Mouse (Mus musculus) E14TG2a.4 (cell line): ENCODE measurements around the gene Meaf6.

Experiments used
- H3K27me3 ChIP-seq: 2 replicates; pipeline ENCODE4 v1.6.1; 2014; ENCODE audit warnings: low read length, control low read depth; ENCODE audit not compliant: insufficient read depth
- H3K36me3 ChIP-seq: 2 replicates; pipeline ENCODE4 v1.6.1; 2014; ENCODE audit warnings: low read length, control low read depth; ENCODE audit not compliant: insufficient read depth
- H3K4me1 ChIP-seq: replicated peaks from 2 replicates; pipeline ENCODE4 v1.6.1; 2014; ENCODE audit warnings: low read depth, low read length, control low read depth
- H3K4me3 ChIP-seq: replicated peaks from 2 replicates; pipeline ENCODE4 v1.5.1; 2014; ENCODE audit warnings: mild to moderate bottlenecking, low read length
- H3K9me3 ChIP-seq: 2 replicates; pipeline ENCODE4 v1.6.1; 2014; ENCODE audit warnings: low read length, control low read depth
- CTCF ChIP-seq: conservative IDR thresholded peaks from 2 replicates; pipeline ENCODE4 v1.5.1; 2014; ENCODE audit warnings: low read length
- NANOG ChIP-seq: IDR thresholded peaks from 2 replicates; pipeline ENCODE4 v1.6.1; 2014; ENCODE audit warnings: borderline replicate concordance, low read length, mixed read lengths
- POU5F1 ChIP-seq: IDR thresholded peaks from 2 replicates; pipeline ENCODE4 v1.6.1; 2014; ENCODE audit warnings: low read length, borderline replicate concordance

Gene Meaf6

DNA sequence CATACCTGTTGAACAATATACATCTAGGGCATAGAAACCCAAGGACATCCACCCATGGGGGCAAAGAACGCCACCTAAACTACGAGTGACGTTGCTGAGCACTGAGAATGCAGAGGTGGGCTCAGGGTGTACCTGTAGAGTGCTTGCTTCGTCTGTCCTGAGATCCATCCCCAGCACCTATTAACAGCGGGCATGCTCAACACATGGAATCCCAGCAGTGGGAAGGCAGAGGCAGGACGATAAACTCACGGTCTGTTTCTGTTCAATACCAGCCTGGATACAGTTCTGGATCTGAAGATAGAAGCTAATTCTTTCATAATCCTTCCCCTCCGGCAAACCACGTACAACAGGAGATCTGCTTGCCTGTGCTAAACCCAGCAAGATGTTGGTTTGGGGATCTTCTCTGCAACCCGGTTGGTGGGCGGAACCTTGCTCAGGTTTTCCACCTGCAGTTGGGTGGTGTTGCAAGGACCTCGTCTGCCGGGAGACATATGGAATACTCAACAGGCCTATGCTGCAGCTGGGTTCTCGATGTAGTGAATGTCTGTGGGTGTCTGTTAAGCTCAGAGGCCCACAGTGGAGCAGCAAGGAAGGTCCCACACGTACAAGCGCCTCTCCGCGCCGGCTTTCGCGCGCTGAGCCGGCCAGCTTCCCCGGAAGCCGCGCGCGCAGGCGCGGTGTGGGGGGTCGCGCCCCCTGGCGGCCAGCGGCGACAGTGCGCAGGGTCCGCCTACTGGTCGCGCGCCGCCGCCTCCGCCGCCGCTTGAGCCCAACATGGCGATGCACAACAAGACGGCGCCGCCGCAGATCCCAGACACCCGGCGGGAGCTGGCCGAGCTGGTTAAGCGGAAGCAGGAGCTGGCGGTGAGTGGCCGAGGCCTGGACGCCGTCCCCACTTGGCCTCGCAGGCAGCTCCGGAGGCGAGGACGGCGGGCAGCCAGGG is at the start of gene Meaf6:
Gene Meaf6, plus strand, starts transcription at position 732 of the 943 bp plus-strand sequence.
- Histone ChIP-seq H3K9me3 (no peaks in the 10 kb centered on the region), H3K36me3 (peaks cover 53% of the 10 kb centered on the region), H3K4me3 (peak within 1 kb of the TSS; percentile 89), H3K27me3 (no peaks in the 10 kb centered on the region), H3K4me1 (peaks cover 23% of the 10 kb centered on the region)
- no peak for TF ChIP-seq NANOG
- TF ChIP-seq POU5F1, result no peak
- TF ChIP-seq CTCF, result no peak

DNA sequence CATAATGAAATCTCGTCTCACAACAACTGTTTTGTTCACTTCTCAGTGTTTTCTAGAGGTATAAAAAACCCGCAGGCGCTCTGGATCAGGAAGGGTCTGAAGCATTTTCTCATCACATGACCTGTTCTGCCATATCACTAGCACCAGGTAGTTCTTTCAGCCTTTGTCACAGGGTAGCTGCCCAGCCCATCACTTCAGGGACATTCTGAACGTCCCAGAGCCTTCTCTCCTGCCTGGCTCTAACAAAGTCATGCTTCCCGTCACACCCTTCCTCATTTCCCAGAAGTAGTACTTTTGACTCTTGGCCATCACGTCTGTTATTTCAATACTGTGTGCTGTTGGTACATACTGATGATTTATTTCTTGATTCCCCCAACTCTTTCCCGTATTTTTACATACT is 40.5 kb upstream of the Meaf6 start:
- peaks cover 100% of the 10 kb centered on the region for H3K36me3 ChIP-seq
- H3K4me1 ChIP-seq, result peaks cover 9% of the 10 kb centered on the region
- H3K9me3 ChIP-seq, result no peaks in the 10 kb centered on the region
- TF ChIP-seq CTCF, result no peak
- TF ChIP-seq NANOG, result no peak
- no peak for TF ChIP-seq POU5F1
- H3K4me3 ChIP-seq, result no peak overlapping the region
- no peaks in the 10 kb centered on the region for H3K27me3 ChIP-seq

DNA sequence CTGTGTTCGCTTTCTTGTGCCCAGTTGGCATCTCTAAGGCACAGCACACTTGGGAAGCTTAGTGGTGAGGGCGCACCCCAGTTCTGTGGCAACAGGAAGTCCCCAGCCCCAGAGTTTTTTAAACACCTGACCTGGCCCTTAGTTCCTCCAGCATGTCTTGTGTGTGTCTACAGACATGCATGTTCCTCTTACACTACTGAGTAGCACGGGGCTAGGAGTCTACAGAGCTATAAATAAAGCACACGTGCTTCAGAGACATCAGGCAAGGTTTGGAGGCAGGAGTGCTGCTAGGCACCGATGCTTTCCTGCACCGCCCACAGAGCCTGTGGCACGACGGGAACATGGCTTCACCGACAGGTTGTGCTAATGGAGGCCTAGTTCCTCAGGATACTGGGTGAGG is 29.5 kb upstream of the Meaf6 start:
- no peak for TF ChIP-seq CTCF
- Histone ChIP-seq H3K36me3 (peaks cover 63% of the 10 kb centered on the region), H3K4me1 (peaks cover 24% of the 10 kb centered on the region), H3K4me3 (no peak overlapping the region), H3K27me3 (no peaks in the 10 kb centered on the region), H3K9me3 (no peaks in the 10 kb centered on the region)

DNA sequence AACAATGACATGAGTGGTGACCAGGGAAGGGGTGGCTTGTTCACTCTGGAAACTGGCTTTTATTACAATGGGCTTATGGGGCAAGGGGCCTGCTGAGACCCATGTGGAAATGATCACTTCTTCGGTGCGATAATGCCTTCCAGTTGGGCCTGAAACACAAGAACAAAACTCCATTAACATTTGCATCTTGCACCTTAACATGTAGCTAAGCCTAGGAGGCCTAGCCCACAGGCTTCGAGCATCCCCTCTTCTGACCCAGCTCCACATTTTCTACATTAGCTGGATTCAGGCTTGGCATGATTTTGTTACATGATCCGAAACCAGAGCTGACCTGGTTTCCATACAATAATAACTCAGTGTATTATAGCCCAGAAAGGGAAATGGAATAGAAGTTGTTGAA is 28.5 kb upstream of the Meaf6 start:
- H3K36me3 ChIP-seq, result peaks cover 52% of the 10 kb centered on the region
- no peaks in the 10 kb centered on the region for H3K27me3 ChIP-seq
- H3K4me3 ChIP-seq, result no peak overlapping the region
- peaks cover 24% of the 10 kb centered on the region for H3K4me1 ChIP-seq
- H3K9me3 ChIP-seq, result no peaks in the 10 kb centered on the region
- TF ChIP-seq NANOG (no peak), CTCF (no peak), POU5F1 (no peak)

DNA sequence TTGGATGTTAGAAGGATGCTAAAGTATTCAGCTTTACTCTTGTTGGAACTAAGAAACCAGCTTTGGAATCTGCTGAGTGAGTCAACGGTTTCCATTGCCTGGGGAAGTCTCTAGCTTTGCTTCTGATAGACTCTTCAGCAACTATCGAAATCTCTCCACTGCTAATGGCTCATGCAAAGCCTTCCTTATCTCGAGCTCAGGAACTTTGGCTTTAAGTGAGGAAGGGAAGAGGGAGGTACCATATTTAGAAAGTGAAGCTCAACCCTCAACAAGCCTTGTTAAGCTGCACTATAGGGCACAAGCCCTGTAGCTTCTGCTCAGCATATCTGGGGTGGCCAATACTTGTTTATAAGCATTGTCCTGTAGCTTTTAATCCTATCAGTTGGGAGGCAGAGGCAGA is 27.7 kb upstream of the Meaf6 start:
- Histone ChIP-seq H3K27me3 (no peaks in the 10 kb centered on the region), H3K4me3 (no peak overlapping the region), H3K9me3 (no peaks in the 10 kb centered on the region), H3K36me3 (peaks cover 44% of the 10 kb centered on the region), H3K4me1 (peaks cover 24% of the 10 kb centered on the region)
- no peak for TF ChIP-seq NANOG
- no peak for TF ChIP-seq POU5F1
- TF ChIP-seq CTCF, result no peak

DNA sequence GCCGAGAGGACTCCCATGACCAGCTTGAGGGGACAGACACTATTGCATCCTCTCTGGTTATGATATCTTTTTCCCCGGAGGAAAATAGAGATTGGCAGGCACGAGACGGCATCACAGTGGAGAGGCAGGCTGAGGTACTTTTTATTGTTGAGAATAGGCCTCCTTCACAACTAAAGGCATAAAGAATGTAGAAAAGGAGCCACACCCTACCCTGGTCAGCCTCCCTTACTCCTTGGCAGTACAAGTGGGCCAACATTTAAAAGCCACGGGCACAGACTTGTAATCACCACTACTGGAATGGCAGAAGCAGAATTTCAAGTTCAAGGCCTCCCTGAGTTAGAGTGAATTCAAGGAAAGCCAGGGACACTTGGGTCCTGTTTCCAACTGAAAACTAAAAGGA is 26.9 kb upstream of the Meaf6 start:
- Histone ChIP-seq H3K27me3 (no peaks in the 10 kb centered on the region), H3K4me1 (peaks cover 24% of the 10 kb centered on the region), H3K9me3 (no peaks in the 10 kb centered on the region), H3K36me3 (peaks cover 37% of the 10 kb centered on the region), H3K4me3 (no peak overlapping the region)
- TF ChIP-seq POU5F1 (no peak), CTCF (no peak)

DNA sequence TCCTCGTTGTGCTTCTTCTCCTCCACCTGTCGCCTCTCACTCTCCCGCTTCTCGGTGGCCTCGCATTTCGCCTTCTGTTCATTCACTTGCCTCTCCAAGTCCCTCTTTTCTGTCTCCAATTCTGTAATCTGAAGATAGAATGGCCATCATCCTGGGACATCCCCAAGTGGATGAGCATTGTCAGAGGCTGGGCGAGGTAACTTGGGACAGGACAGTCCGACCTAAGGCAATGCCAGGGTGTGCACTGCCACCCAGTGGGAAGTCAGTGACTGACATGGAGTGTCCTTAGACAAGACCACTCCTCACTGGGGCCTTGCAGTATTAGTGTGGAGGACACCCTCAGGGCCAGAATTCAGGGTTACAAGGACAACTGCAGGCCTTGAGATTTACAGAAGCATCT is 25.9 kb upstream of the Meaf6 start:
- H3K9me3 ChIP-seq, result no peaks in the 10 kb centered on the region
- peaks cover 26% of the 10 kb centered on the region for H3K4me1 ChIP-seq
- peaks cover 4% of the 10 kb centered on the region; the same call in 1 of the 2 replicates for H3K27me3 ChIP-seq
- TF ChIP-seq CTCF (peak; percentile 35), POU5F1 (no peak)
- no peak overlapping the region for H3K4me3 ChIP-seq
- peaks cover 27% of the 10 kb centered on the region for H3K36me3 ChIP-seq

DNA sequence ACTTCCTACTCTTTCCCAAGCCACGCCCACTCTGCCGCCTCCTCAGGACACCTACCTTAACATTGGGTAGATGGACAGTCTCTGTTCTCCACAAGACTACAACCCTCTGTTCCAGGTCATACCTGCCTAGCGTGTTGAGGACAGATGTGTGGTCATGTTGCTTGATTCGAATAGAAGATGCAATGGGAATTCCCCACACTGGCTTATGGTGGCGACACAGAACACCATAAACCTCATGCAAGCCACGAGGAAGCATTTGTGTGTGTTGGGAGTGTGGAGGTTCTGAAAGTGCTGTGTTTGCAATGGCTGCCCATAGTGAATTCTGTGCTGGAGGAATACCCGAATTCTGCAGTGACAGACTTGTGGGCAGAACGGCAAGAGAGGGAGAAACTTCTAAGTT is 21.1 kb upstream of the Meaf6 start:
- H3K36me3 ChIP-seq, result peaks cover 11% of the 10 kb centered on the region
- H3K4me3 ChIP-seq, result no peak overlapping the region
- TF ChIP-seq NANOG, result no peak
- TF ChIP-seq CTCF, result no peak
- no peak for TF ChIP-seq POU5F1
- H3K4me1 ChIP-seq, result peaks cover 38% of the 10 kb centered on the region
- no peaks in the 10 kb centered on the region for H3K9me3 ChIP-seq
- peaks cover 13% of the 10 kb centered on the region; the same call in 1 of the 2 replicates for H3K27me3 ChIP-seq
